Mouse (Mus musculus) gastrocnemius, adult 2 months (tissue): Measurements from ENCODE around the gene Nt5c1a. TPM values are rescaled to one million over a fixed set of nuclear protein-coding genes. Genes with fewer than 3 reads are reported as not detected.

Experiments
- DNase-seq: peaks from one replicate; pipeline ENCODE4 v3.0.0; 2022
- H3K27ac ChIP-seq: fragments of 200-600 bp; 2 replicates; pipeline ENCODE4 v1.8.1; 2022; ENCODE audit warnings: mild to moderate bottlenecking
- H3K4me3 ChIP-seq: fragments of 200-600 bp; 2 replicates; pipeline ENCODE4 v1.8.1; 2022; ENCODE audit warnings: mild to moderate bottlenecking, moderate library complexity
- CTCF ChIP-seq: fragments of 200-600 bp; IDR thresholded peaks from 2 replicates; pipeline ENCODE4 v1.8.1; 2022; ENCODE audit warnings: antibody characterized with exemption, mild to moderate bottlenecking, moderate library complexity
- intact Hi-C: fragments of 180-260 bp; cut with DNase I; formaldehyde crosslinking; loops from one replicate; pipeline ENCODE4 v1.15.1; 2025
- total RNA-seq, 2 experiments: library from RNA; stranded (reverse); gene quantifications; 2 replicates each; pipeline ENCODE4 v1.2.3; 2021

Nt5c1a gene
- total RNA-seq, 2 experiments from 2014 or later: 38.8 to 53.4 TPM

DNA sequence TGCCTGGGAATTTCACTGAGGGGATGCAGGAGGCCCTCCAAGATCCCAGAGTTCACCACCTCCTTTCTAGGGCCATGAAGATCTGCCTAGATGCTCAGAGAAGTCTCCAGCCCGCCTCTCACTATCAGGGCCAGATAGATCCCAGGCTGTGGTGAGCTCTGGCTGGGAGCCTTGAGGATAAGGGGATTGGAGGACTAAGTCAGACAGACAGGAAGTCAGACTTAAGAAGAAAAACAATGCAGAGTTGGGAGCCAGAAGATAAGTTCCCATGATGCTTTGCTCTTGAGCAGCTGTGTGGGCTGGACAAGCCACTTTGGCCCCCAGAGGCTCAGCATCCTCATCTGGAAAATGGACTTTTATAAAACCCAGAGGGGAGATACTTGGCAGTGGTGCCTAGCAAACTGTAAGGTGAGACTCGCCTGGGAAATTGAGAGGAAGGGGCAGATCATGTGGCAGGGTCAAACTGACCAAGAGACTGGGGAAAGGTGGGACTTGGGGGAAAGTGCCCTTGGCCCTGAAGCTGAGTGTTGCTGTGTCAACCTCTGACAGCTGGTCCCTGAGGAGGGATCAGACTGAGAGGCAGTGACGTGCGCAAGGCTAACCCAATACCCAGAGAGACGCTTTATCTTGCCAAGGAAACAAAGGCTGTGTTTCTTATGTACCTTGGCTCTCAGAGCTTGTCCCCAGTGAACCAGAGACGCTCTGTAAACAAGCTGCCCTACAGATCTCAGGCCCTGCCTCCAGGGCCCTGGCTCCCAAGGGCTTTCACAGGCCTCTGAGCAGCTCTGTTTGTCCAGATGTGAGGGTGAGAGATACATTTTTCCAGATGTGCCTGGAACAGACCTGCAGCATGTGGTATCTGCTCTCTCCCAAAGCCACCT lies 36.3 kb downstream of the Nt5c1a start:
- no peak for TF ChIP-seq CTCF
- peak overlapping the region; percentile 74 for H3K4me3 ChIP-seq
- DNase-seq: peak; percentile 56
- H3K27ac ChIP-seq: peak overlapping the region; percentile 83
- intact Hi-C loops: no loop called here

DNA sequence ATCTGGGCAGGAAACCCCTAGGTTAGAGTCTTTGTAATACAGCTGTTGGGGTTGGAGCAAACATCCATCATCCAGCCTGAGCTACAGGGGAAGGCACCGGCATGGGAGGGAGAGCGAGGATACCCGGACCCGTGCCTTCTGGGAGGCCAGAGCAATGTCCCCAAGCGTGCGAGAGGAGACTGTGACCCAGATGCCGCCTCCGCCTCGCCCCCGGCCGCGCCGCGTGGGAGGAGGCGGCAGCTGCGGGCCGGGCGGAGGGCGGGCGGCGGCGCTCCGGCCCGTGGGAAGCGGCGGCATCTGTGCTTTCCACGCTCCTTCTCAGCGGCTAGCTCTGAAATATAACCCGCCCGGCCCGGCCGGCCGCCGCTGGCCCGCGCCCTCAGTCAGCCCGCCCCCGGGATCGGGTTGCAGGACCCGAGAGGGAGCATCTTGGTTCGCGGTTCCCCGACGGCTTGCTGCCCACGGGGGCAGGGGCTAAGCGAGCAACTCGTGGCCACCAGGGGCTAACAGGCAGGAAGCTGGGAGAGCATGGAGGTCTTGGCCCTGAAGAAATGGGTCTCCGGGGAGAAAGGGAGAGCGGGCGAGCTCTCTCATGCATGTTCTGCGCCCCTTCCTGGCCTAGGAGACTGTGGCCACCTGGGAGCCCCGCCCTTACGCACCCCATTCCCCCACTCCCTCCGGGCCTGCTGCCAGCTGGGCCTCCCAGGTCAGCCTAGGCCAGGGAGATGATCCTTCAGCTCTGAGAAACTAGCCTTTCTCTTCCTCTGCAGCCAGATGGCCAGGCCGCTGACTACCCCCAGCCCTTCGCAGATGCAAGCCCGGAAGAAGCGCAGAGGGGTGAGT lies 38.3 kb downstream of the Nt5c1a start:
- peak; percentile 15; the same call in 1 of the 2 replicates for TF ChIP-seq CTCF
- Histone ChIP-seq H3K27ac (peak overlapping the region; percentile 83), H3K4me3 (peak overlapping the region; percentile 61)
- peak; percentile 92 for DNase-seq
- intact Hi-C loops: no loop called here

DNA sequence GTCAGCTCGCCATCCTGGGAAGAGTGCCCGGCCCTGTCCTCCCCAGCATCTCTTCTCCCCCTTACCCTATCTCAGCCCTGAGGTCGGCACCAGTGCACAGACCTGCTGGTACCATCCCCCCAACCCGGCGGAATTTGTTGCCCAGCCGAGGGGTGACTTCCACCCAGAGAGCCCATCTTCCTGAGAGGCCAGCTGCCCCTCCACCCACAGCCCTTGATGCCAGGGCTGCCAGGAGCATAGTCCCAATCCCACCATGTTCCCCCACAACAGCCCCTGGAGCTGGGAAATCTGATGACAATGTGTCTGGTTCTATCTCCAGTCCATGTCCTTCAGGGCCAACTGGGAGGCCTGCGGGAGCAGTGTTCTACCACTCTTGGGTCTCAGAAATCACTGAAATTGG lies 44.9 kb downstream of the Nt5c1a start:
- Histone ChIP-seq H3K4me3 (no peak overlapping the region), H3K27ac (peak overlapping the region; percentile 85)
- intact Hi-C loops: no loop called here
- no peak for DNase-seq
- no peak for TF ChIP-seq CTCF

DNA sequence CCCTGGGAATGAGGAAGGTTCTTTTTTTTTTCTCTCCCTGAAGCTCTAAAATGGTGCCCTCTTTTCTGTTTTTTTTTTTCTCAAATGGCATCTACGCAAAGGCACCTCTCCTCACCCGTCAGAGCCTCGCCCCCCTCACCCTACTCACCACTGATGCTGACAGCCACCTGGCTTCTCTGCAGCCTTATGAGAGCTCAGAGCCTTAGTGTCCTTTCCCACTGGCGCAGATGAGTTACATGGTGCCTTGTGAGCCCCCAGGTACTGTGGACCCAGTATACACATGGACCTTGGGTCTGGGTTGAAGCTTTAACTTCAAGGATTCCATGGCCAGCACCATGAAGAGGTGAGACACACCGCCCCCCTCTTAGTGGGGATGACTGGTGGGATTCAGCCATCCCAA lies 45.3 kb downstream of the Nt5c1a start:
- H3K4me3 ChIP-seq: no peak overlapping the region
- H3K27ac ChIP-seq: peak overlapping the region; percentile 85
- TF ChIP-seq CTCF: no peak
- no peak for DNase-seq
- intact Hi-C loops: no loop called here

- intact Hi-C loops: no loop called here
- Histone ChIP-seq H3K4me3 (no peak overlapping the region), H3K27ac (peak overlapping the region; percentile 85)
- TF ChIP-seq CTCF: no peak
- peak; percentile 75 for DNase-seq
Measured at GRCm38 (mm10) chr4:123247147-123247880, 46.0 kb downstream of the Nt5c1a start.

DNA sequence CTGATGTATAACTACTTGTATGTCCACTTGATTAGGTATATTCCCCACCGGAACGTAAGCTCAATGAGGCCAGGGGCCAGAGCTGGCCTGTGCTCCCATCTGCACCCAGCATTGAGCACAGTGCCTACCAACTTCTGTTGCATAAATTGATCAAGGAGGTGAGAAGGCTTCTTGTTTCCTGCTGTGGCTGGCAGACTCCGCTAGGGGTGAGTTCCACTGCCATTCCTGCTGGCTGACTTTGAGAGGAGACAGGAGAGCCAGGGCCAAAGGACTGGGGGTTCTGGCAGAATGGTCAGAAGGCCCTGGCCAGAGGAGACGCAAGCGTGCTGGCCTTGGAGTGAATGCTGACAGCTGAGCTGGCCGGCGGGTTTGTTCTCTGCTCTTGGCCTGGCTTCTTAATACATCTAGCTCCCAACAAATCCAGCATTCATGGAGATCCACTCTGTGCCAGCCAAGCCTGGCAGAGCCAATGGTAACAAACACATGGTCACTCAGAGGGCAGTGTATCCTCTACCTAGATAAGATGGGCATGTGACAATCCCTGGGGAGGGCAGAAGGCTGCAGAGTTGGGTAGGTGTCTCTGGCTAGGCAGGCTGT lies 47.8 kb downstream of the Nt5c1a start:
- DNase-seq: peak; percentile 93
- peak; percentile 49 for TF ChIP-seq CTCF
- Histone ChIP-seq H3K4me3 (no peak overlapping the region), H3K27ac (peak overlapping the region; percentile 85)
- intact Hi-C loops: no loop called here

DNA sequence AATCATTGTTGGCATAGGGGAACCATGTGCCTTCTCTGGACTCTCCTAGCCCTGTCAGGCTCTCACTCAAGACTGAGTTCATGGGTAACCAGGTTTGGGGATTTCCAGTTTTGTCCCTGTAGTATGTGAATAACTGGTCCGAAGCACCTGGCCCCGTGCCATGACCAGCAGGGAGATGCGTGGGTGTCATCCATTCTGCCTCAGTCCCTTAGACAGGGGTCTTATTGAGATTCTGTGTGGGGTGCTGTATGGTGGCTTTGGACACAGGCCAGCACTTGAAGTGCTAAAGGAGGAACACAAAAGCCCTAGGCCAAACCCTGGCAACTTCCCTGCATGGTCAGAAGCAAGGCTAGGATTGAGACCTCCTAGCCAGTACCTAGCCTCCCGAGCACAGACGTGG lies 50.9 kb downstream of the Nt5c1a start:
- no peak overlapping the region for H3K4me3 ChIP-seq
- no peak for TF ChIP-seq CTCF
- intact Hi-C loops: loop anchor here (10.0 kb wide), 1 partner anchor 97 kb away; no protein-coding TSS in a partner anchor
- H3K27ac ChIP-seq: no peak overlapping the region
- DNase-seq: peak; percentile 40

- TF ChIP-seq CTCF: peak; percentile 80
- no peak for DNase-seq
- no peak overlapping the region for H3K4me3 ChIP-seq
- intact Hi-C loops: loop anchor here (1.0 to 10.0 kb wide), 2 partner anchors 35 to 100 kb away; no protein-coding TSS in a partner anchor
- no peak overlapping the region for H3K27ac ChIP-seq
Measured at GRCm38 (mm10) chr4:123254617-123255016, 53.3 kb downstream of the Nt5c1a start.

GRCm38 (mm10) chr4:123260071-123260746 lies 58.9 kb downstream of the Nt5c1a start:
- TF ChIP-seq CTCF: no peak
- no peak for DNase-seq
- Histone ChIP-seq H3K27ac (no peak overlapping the region), H3K4me3 (no peak overlapping the region)
- intact Hi-C loops: no loop called here

- Histone ChIP-seq H3K27ac (no peak within 1 kb of the TSS), H3K4me3 (no peak within 1 kb of the TSS)
- intact Hi-C loops: no loop called here
- TF ChIP-seq CTCF: no peak
- DNase-seq: no peak
Measured at GRCm38 (mm10) chr4:123261721-123262401, 60.6 kb downstream of the Nt5c1a start, which contains the start of gene Pabpc4. Gene Pabpc4, plus strand, starts transcription at chr4:123262351.

Other genes starting within 250 kb of the Nt5c1a start
- under 1 TPM in 1 of 2 experiments, not detected in 1; 0.10 TPM for gene Mfsd2a, start 240.3 kb upstream of the Nt5c1a start, total RNA-seq
- under 1 TPM; 0.13 to 0.42 TPM for gene Mycl, start 205.9 kb upstream of the Nt5c1a start, total RNA-seq
- 1 to 10 TPM; 6.0 to 7.2 TPM for gene Trit1, start 184.9 kb upstream of the Nt5c1a start, total RNA-seq
- gene Bmp8b, start 96.3 kb upstream of the Nt5c1a start, total RNA-seq: not detected
- not detected for gene Oxct2b, start 85.2 kb upstream of the Nt5c1a start, total RNA-seq
- gene Ppie, start 61.6 kb upstream of the Nt5c1a start, total RNA-seq: 10 to 100 TPM; 21.3 to 21.4 TPM
- under 1 TPM in 1 of 2 experiments, not detected in 1; 0.08 TPM for gene Hpcal4, start 18.3 kb upstream of the Nt5c1a start, total RNA-seq
- gene Heyl, start 32.1 kb downstream of the Nt5c1a start, total RNA-seq: 1 to 10 TPM; 5.1 to 6.4 TPM
- gene Pabpc4, start 60.8 kb downstream of the Nt5c1a start, total RNA-seq: 100 to 1,000 TPM; 325 to 341 TPM
- gene Oxct2a, start 122.1 kb downstream of the Nt5c1a start, total RNA-seq: under 1 TPM in 1 of 2 experiments, not detected in 1; 0.33 TPM
- 1 to 10 TPM in 1 of 2 experiments, under 1 TPM in 1; 0.98 to 2.6 TPM for gene Bmp8a, start 141.7 kb downstream of the Nt5c1a start, total RNA-seq